Comparison of ENCODE assay signal across 13 mouse cellular contexts in the genomic region with DNA sequence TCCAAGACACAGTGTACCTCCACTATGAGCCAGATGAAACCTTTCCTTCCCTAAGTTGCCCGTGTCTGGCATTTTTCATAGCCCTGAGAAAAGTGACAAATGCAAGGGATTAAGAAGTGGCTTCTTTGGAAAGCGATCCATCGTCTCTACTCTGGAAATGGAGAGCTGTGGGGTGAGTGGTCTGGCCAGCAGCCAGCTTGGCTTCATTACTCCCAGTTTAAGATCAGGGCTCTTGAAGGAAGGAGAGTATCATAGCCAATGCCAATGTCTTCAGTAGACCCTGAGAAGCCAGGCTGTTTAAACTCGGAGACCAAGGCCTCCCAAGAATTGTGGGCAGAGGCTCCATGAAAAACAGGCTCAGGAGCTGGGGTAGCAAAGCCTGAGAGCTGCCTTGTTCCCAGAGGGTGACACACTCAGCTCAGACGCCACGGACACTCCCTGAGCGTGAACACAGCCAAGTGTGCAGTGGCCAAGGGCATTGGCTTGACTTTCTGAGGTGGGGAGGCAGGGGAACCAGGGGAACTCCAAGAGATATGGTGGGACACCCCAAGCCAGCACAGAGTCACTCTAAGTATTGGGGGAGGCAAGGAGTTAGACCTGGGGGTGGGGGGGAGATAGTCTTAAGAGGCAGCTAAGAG. TPM values are rescaled to one million over a fixed set of nuclear protein-coding genes. Genes with fewer than 3 reads are reported as not detected.
A peak's percentile ranks its signal among the peaks of the same experiment; 100 is the strongest.
DNase-seq lines count a peak whose midpoint lies in the region; ATAC-seq and TF ChIP-seq lines count a peak whose summit lies in the region.
"Had no signal": no experiment of that assay in that cellular context is flagged by ENCODE, and none has a peak within 500 bp of the region (broad histone marks: within the 10 kb centered on the region; RNA-seq: fewer than 3 reads in every experiment).

No protein-coding gene starts in this region.

- peaks cover 44% of the 10 kb centered on the region for H3K4me1 ChIP-seq in kidney, embryonic 15.5 days
- H3K4me1 ChIP-seq in kidney, embryonic 16.5 days (ENCODE audit: insufficient read depth, low read length): peaks cover 31% of the 10 kb centered on the region
- peaks cover 10% of the 10 kb centered on the region for H3K4me1 ChIP-seq in stomach, embryonic 16.5 days (ENCODE audit: control insufficient read depth, insufficient read depth, low read length)
- no peaks in the 10 kb centered on the region for H3K4me1 ChIP-seq in stomach, postnatal 0 days (replicated peaks; ENCODE audit: control insufficient read depth, insufficient read depth)

- WGBS in kidney, embryonic 15.5 days: 76% methylated on average over 7 of the region's 7 CpGs
- 78% methylated on average over 7 of the region's 7 CpGs for WGBS in kidney, embryonic 16.5 days
- WGBS in stomach, embryonic 16.5 days: 65% methylated on average over 7 of the region's 7 CpGs
- 70% methylated on average over 7 of the region's 7 CpGs for WGBS in stomach, postnatal 0 days

- H3K4me3 ChIP-seq in kidney, embryonic 15.5 days (replicated peaks): no peak overlapping the region
- H3K4me3 ChIP-seq in kidney, embryonic 16.5 days (ENCODE audit: low read length): no peak overlapping the region
- no peak overlapping the region for H3K4me3 ChIP-seq in stomach, embryonic 16.5 days (replicated peaks; ENCODE audit: low read length)
- no peak overlapping the region for H3K4me3 ChIP-seq in stomach, postnatal 0 days (ENCODE audit: low read depth, low read length)
- H3K4me3 ChIP-seq: hindbrain, embryonic 12.5 days; liver, embryonic 12.5 days had no signal

- H3K9ac ChIP-seq in kidney, embryonic 15.5 days: no peak overlapping the region
- no peak overlapping the region for H3K9ac ChIP-seq in kidney, embryonic 16.5 days (replicated peaks; ENCODE audit: low read length)
- 0 out of 2 replicates have a peak overlapping the region, but pooled peaks have one; percentile 5 for H3K9ac ChIP-seq in stomach, embryonic 16.5 days (ENCODE audit: low read length)
- no peak overlapping the region for H3K9ac ChIP-seq in stomach, postnatal 0 days (ENCODE audit: low read length)
- H3K9ac ChIP-seq: liver, embryonic 12.5 days had no signal

- H3K27me3 ChIP-seq in kidney, embryonic 15.5 days: no peaks in the 10 kb centered on the region
- no peaks in the 10 kb centered on the region for H3K27me3 ChIP-seq in kidney, embryonic 16.5 days (ENCODE audit: insufficient read depth, low read length)
- H3K27me3 ChIP-seq in stomach, embryonic 16.5 days (ENCODE audit: control insufficient read depth, insufficient read depth, low read length): no peaks in the 10 kb centered on the region
- H3K27me3 ChIP-seq in stomach, postnatal 0 days (ENCODE audit: control insufficient read depth, insufficient read depth, low read length): no peaks in the 10 kb centered on the region
- H3K27me3 ChIP-seq: hindbrain, embryonic 12.5 days; liver, embryonic 12.5 days had no signal

- no peak overlapping the region for H3K4me2 ChIP-seq in kidney, embryonic 15.5 days
- H3K4me2 ChIP-seq in kidney, embryonic 16.5 days (replicated peaks; ENCODE audit: low read depth, low read length): no peak overlapping the region
- H3K4me2 ChIP-seq in stomach, embryonic 16.5 days (ENCODE audit: low read depth, low read length): no peak overlapping the region
- H3K4me2 ChIP-seq in stomach, postnatal 0 days (replicated peaks; ENCODE audit: low read depth): no peak overlapping the region
- H3K4me2 ChIP-seq: hindbrain, embryonic 12.5 days; liver, embryonic 12.5 days had no signal

- peaks cover 43% of the 10 kb centered on the region for H3K36me3 ChIP-seq in kidney, embryonic 15.5 days
- H3K36me3 ChIP-seq in kidney, embryonic 16.5 days (ENCODE audit: insufficient read depth, low read length): peaks cover 3% of the 10 kb centered on the region; the same call in 1 of the 2 replicates
- no peaks in the 10 kb centered on the region for H3K36me3 ChIP-seq in stomach, embryonic 16.5 days (ENCODE audit: control insufficient read depth, insufficient read depth, low read length)
- H3K36me3 ChIP-seq in stomach, postnatal 0 days (ENCODE audit: control insufficient read depth, insufficient read depth, low read length): no peaks in the 10 kb centered on the region
- H3K36me3 ChIP-seq: liver, embryonic 12.5 days had no signal

- H3K9me3 ChIP-seq in kidney, embryonic 15.5 days (replicated peaks): no peaks in the 10 kb centered on the region
- H3K9me3 ChIP-seq in kidney, embryonic 16.5 days (ENCODE audit: low read length): no peaks in the 10 kb centered on the region
- no peaks in the 10 kb centered on the region for H3K9me3 ChIP-seq in stomach, embryonic 16.5 days (replicated peaks; ENCODE audit: control insufficient read depth, low read length)
- H3K9me3 ChIP-seq in stomach, postnatal 0 days (ENCODE audit: control insufficient read depth, low read length): no peaks in the 10 kb centered on the region
- H3K9me3 ChIP-seq: hindbrain, embryonic 12.5 days; liver, embryonic 12.5 days had no signal

- TF ChIP-seq CTCF in stomach, postnatal 0 days (IDR thresholded peaks at IDR 0.05; ENCODE audit: low read depth): no peak

- H3K27ac ChIP-seq in kidney, embryonic 15.5 days: peak overlapping the region; percentile 81; the same call in 1 of the 2 replicates
- H3K27ac ChIP-seq in kidney, embryonic 16.5 days (ENCODE audit: low read length): no peak overlapping the region
- H3K27ac ChIP-seq in stomach, embryonic 16.5 days (ENCODE audit: low read length): no peak overlapping the region
- H3K27ac ChIP-seq in stomach, postnatal 0 days (replicated peaks): no peak overlapping the region
- H3K27ac ChIP-seq: hindbrain, embryonic 12.5 days; liver, embryonic 12.5 days had no signal

- no peak for ATAC-seq in kidney, embryonic 15.5 days (replicated peaks; ENCODE audit: low FRiP score)
- no peak for ATAC-seq in kidney, embryonic 16.5 days (ENCODE audit: low FRiP score, low TSS enrichment)
- ATAC-seq in stomach, embryonic 16.5 days (ENCODE audit: insufficient read depth, low FRiP score): no peak
- ATAC-seq in stomach, postnatal 0 days (ENCODE audit: low FRiP score, low TSS enrichment): no peak
- ATAC-seq: liver, embryonic 12.5 days had no signal

- DNase-seq in cerebellum, adult 9-10 months: peak; percentile 53
- DNase-seq in cerebellum, postnatal 36 days: no peak
- DNase-seq in stomach, postnatal 0 days (ENCODE audit: low spot score): no peak
- no peak for DNase-seq in embryo, embryonic 10.5 days (ENCODE audit: low spot score)
- no peak for DNase-seq in layer of hippocampus, adult 18-20 months (ENCODE audit: low spot score in 2 of 2)
- DNase-seq: cerebellum, adult 11 months; kidney, adult 11 months; thymus, adult 18-20 months had no signal

- no peak for TF ChIP-seq EP300 in stomach, postnatal 0 days (optimal IDR thresholded peaks at IDR 0.05)

RNA-seq across cellular contexts. Expression of gene Trp53i11, which starts 31.1 kb away (rescaled TPM):
- polyA plus RNA-seq in kidney, embryonic 15.5 days (2015; fragmentation: Nextera tagmentation; extraction: Ambion mirVana): 36.1 and 42.1 TPM in 2 replicates
- polyA plus RNA-seq in kidney, embryonic 16.5 days (2015; fragmentation: Nextera tagmentation; extraction: Ambion mirVana): 36.5 and 48.8 TPM in 2 replicates
- 34.0 and 42.8 TPM in 2 replicates for polyA plus RNA-seq in stomach, embryonic 16.5 days (2015; fragmentation: Nextera tagmentation; extraction: Ambion mirVana)
- polyA plus RNA-seq in stomach, postnatal 0 days (2015; fragmentation: Nextera tagmentation; extraction: Ambion mirVana): 17.3 and 27.8 TPM in 2 replicates
- total RNA-seq in layer of hippocampus, adult 18-20 months (2021): 10 to 100 TPM; 74.8 to 94.2 TPM
